Mouse (Mus musculus) testis, adult 2 months (tissue): ENCODE data around the gene Gatad2b.

ENCODE experiments used
- CTCF ChIP-seq: fragments of 200-500 bp; IDR thresholded peaks from 2 replicates; pipeline ENCODE4 v1.5.1; 2012; ENCODE audit warnings: low read depth, mild to moderate bottlenecking, inconsistent platforms, low read length, moderate library complexity; ENCODE audit not compliant: control insufficient read depth, insufficient read depth, insufficient replicate concordance
- POLR2A ChIP-seq: fragments of 200-500 bp; IDR thresholded peaks from 2 replicates; pipeline ENCODE4 v1.6.1; 2012; ENCODE audit warnings: low read depth, mild to moderate bottlenecking, inconsistent platforms, low read length, moderate library complexity; ENCODE audit not compliant: control insufficient read depth

GRCm38 (mm10) chr3:90305801-90306200, 12.8 kb downstream of the Gatad2b start:
- TF ChIP-seq POLR2A (no peak), CTCF (no peak)
